Mouse (Mus musculus) forebrain, embryonic 14.5 days (tissue): ENCODE measurements at regions not wholly inside any gene's neighbourhood (a gene's known extent, or its start where the extent isn't known, plus 50 kb on each side); places are given as distances from the start of the nearest gene placed in this dataset.

Source experiments
- ATAC-seq: fragments of 200-750 bp; cut with Nextera tagmentation; 2 replicates; pipeline ENCODE4 v1.8.0; 2017; ENCODE audit warnings: mild to moderate bottlenecking, moderate library complexity
- DNase-seq: peaks from one replicate; pipeline ENCODE4 v3.0.0-alpha.2; 2015; ENCODE audit warnings: low spot score
- H3K27ac ChIP-seq: fragments of 300-500 bp; sonication (generic); 2 replicates; pipeline ENCODE4 v1.5.1; 2014; ENCODE audit warnings: low read depth, mild to moderate bottlenecking, control low read depth, low read length, moderate library complexity
- H3K27me3 ChIP-seq: fragments of 300-500 bp; sonication (generic); replicated peaks from 2 replicates; pipeline ENCODE4 v1.6.1; 2014; ENCODE audit warnings: low read length, control low read depth, mixed read lengths; ENCODE audit not compliant: control insufficient read depth, insufficient read depth
- H3K36me3 ChIP-seq: fragments of 300-500 bp; sonication (generic); 2 replicates; pipeline ENCODE4 v1.6.1; 2014; ENCODE audit warnings: low read length, control low read depth; ENCODE audit not compliant: control insufficient read depth, insufficient read depth
- H3K4me1 ChIP-seq: fragments of 300-500 bp; sonication (generic); 2 replicates; pipeline ENCODE4 v1.6.1; 2014; ENCODE audit warnings: antibody characterized with exemption, low read length, control low read depth; ENCODE audit not compliant: control insufficient read depth, insufficient read depth
- H3K4me2 ChIP-seq: fragments of 300-500 bp; sonication (generic); 2 replicates; pipeline ENCODE4 v1.6.1; 2014; ENCODE audit warnings: mild to moderate bottlenecking, control low read depth, low read length
- H3K4me3 ChIP-seq: fragments of 300-500 bp; sonication (generic); 2 replicates; pipeline ENCODE4 v1.5.1; 2014; ENCODE audit warnings: low read depth, low read length, control low read depth
- H3K9ac ChIP-seq: fragments of 300-500 bp; sonication (generic); 2 replicates; pipeline ENCODE4 v1.6.1; 2014; ENCODE audit warnings: mild to moderate bottlenecking, low read length, control low read depth, moderate library complexity
- H3K9me3 ChIP-seq: fragments of 300-500 bp; sonication (generic); replicated peaks from 2 replicates; pipeline ENCODE4 v1.6.1; 2016; ENCODE audit warnings: low read length, control low read depth, mixed read lengths; ENCODE audit not compliant: control insufficient read depth
- WGBS: fragments of 180-500 bp; shearing (Covaris S2); extraction: QIAGEN DNeasy Blood & Tissue Kit; methylation state at CpG from one replicate; pipeline ENCODE4 v1.1.7; 2014; 5-methylcytosine and 5-hydroxymethylcytosine counted together

- H3K27me3 ChIP-seq = no peaks in the 10 kb centered on the region
- H3K4me1 ChIP-seq = no peaks in the 10 kb centered on the region
- no peak overlapping the region for H3K4me3 ChIP-seq
- H3K4me2 ChIP-seq = no peak overlapping the region
- 37% methylated on average over 4 of the region's 4 CpGs for WGBS
- no peaks in the 10 kb centered on the region for H3K9me3 ChIP-seq
- no peaks in the 10 kb centered on the region for H3K36me3 ChIP-seq
- peak; percentile 36 for DNase-seq
- no peak for ATAC-seq
- H3K27ac ChIP-seq = no peak overlapping the region
- no peak overlapping the region for H3K9ac ChIP-seq
These were observed 85.9 kb upstream of the Rxylt1 start for GRCm38 (mm10) chr10:122183025-122183424.

DNA sequence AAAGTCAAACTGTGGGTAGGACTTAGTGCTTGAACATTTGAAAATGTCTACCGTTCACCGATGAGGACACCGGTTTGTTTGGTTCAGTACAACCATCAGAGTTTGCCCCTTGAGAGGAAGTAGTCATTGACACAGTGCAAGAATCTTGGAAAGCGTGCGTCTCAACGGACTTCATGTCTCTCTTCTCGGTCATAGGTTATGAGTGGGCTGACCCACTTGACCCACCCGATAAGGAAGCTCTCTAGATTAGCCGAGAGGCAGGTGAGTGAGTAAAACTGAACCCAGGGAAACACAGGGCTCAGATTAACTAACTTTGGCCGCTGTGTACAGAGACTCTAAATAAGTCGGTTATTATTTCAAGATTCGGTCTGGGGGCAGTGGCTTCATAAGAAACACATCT, 51.9 kb upstream of the Rxylt1 start:
- no peaks in the 10 kb centered on the region for H3K9me3 ChIP-seq
- WGBS = 95% methylated on average over 12 of the region's 12 CpGs
- H3K4me1 ChIP-seq = no peaks in the 10 kb centered on the region
- H3K4me3 ChIP-seq = no peak overlapping the region
- DNase-seq (no peak), ATAC-seq (no peak)
- no peak overlapping the region for H3K9ac ChIP-seq
- no peaks in the 10 kb centered on the region for H3K27me3 ChIP-seq
- no peak overlapping the region for H3K4me2 ChIP-seq
- no peak overlapping the region for H3K27ac ChIP-seq
- H3K36me3 ChIP-seq = no peaks in the 10 kb centered on the region

- Histone ChIP-seq H3K27ac (no peak overlapping the region), H3K9ac (no peak overlapping the region), H3K27me3 (no peaks in the 10 kb centered on the region), H3K4me1 (no peaks in the 10 kb centered on the region), H3K4me2 (no peak overlapping the region), H3K36me3 (no peaks in the 10 kb centered on the region), H3K9me3 (no peaks in the 10 kb centered on the region), H3K4me3 (no peak overlapping the region)
- 73% methylated on average over 4 of the region's 4 CpGs for WGBS
- ATAC-seq (peak; percentile 52), DNase-seq (peak; percentile 57)
These were observed 51.4 kb upstream of the Rxylt1 start for GRCm38 (mm10) chr10:122148609-122149008.
